Mouse (Mus musculus) ovary, postnatal 36 days (tissue): ENCODE results near the gene Rhox4d.
"Not testable (repeated sequence)": the region's sequence is repeated elsewhere in the genome, so short reads cannot be mapped to it uniquely, and the experiment has no call there.

ENCODE experiments used
- DNase-seq: peaks from one replicate; pipeline ENCODE4 v3.0.0; 2022; ENCODE audit warnings: low spot score, mixed read lengths

Rhox4d gene

DNA sequence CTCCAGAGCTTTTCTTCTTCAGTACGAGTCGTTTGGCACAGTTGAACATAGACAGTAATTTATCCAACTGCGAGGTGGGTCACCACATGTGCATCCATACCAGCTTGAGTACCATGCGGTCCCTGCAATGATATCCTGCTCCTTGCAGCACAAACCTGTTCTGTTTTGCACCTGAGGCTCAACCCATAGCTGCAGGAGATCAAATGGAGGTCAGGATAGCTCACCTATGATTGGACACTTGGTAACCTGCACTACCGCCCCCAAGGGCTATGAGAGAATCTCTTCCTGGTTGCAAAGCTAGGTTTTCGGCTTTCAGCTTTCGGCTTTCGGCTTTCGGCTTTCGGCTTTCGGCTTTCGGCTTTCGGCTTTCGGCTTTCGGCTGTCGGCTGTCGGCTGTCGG, at the start of gene Rhox4d:
Rhox4d (plus strand) TSS at position 301 of the 400 bp plus-strand sequence.
- DNase-seq = not testable (repeated sequence)

DNA sequence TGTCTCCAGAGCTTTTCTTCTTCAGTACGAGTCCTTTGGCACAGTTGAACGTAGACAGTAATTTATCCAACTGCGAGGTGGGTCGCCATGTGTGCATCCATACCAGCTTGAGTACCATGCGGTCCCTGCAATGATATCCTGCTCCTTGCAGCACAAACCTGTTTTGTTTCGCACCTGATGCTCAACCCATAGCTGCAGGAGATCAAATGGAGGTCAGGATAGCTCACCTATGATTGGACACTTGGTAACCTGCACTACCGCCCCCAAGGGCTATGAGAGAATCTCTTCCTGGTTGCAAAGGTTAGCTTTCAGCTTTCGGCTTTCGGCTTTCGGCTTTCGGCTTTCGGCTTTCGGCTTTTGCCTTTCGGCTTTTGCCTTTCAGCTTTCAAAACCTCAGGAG, 34.1 kb upstream of the Rhox4d start, which contains the start of gene Rhox4c:
Rhox4c (plus strand) TSS at position 301 of the 400 bp plus-strand sequence.
- not testable (repeated sequence) for DNase-seq

DNA sequence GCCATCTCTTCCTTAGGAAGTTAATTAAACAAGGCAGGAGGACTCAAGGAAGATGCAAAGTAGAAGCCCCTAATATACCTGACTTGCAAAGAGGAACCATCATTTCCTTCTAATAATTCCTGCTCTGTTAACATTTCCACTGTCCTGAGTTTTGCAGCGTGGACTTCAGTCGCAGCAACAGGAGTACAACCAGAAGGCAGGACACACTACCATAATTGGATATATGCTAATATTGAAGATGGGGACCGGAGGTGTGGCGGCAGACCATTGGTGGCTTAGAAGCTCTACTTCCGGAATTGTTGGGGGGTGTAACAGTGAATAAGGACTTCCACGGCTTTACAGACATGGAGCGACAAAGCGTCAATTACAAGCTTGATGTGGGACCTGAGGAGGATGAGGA, 16.0 kb downstream of the Rhox4d start, which contains the start of gene Rhox2e:
Rhox2e (plus strand) TSS at position 301 of the 400 bp plus-strand sequence.
- not testable (repeated sequence) for DNase-seq

DNA sequence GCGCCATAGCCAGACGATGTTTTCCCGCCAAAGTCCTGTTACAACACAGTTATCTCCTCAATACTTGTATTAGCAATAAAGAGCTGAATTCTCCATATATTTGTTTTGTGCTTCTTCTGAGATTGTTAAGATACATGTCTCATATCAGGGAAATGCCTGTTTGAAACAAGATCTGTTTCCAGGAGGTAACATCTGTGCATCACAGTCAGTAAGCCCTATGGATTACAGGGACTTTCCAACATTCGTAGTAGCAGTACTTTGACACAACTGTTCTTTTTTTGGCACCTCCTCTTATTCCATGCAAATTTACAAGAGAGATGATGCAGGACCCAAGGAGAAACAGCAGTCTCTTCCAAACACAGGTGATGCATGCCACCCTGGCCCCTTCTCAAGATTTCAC, 27.6 kb downstream of the Rhox4d start, which contains the start of gene Rhox3e:
Rhox3e (plus strand) TSS at position 301 of the 400 bp plus-strand sequence.
- not testable (repeated sequence) for DNase-seq

DNA sequence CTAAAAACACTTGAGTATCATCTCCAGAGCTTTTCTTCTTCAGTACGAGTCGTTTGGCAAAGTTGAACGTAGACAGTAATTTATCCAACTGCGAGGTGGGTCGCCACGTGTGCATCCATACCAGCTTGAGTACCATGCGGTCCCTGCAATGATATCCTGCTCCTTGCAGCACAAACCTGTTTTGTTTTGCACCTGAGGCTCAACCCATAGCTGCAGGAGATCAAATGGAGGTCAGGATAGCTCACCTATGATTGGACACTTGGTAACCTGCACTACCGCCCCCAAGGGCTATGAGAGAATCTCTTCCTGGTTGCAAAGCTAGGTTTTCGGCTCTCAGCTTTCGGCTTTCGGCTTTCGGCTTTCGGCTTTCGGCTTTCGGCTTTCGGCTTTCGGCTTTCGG, 43.0 kb downstream of the Rhox4d start, which contains the start of gene Rhox4e:
Rhox4e (plus strand) TSS at position 301 of the 400 bp plus-strand sequence.
- not testable (repeated sequence) for DNase-seq
